ENCODE assay signal across 7 mouse cellular contexts in genomic region chr1:161379685-161380424, GRCm38 (mm10). TPM values are rescaled to one million over a fixed set of nuclear protein-coding genes. Genes with fewer than 3 reads are reported as not detected.
DNase-seq lines count a peak whose midpoint lies in the region; ATAC-seq and TF ChIP-seq lines count a peak whose summit lies in the region.

No protein-coding gene starts in this region.

- H3K9ac ChIP-seq in hindbrain, postnatal 0 days (replicated peaks; ENCODE audit: low read length): no peak overlapping the region

- DNase-seq in hindbrain, postnatal 0 days (ENCODE audit: low spot score): peak; percentile 46
- DNase-seq in hindbrain, embryonic 10.5 days (ENCODE audit: low spot score): no peak
- DNase-seq in brain, embryonic 18.5 days (ENCODE audit: low read depth, low spot score): peak; percentile 45
- peak; percentile 46 for DNase-seq in gonadal fat pad, adult 2 months (ENCODE audit: low read depth)
- DNase-seq in lung, postnatal 25 days (ENCODE audit: low spot score): peak; percentile 4
- DNase-seq in embryo, embryonic 9.5 days (ENCODE audit: extremely low spot score): no peak
- DNase-seq in gastrocnemius, adult 8-10 months (ENCODE audit: low spot score in 2 of 2): no peak

- H3K4me3 ChIP-seq in hindbrain, postnatal 0 days (ENCODE audit: low read length): no peak overlapping the region
- H3K4me3 ChIP-seq in hindbrain, embryonic 10.5 days: no peak overlapping the region

- no peaks in the 10 kb centered on the region for H3K9me3 ChIP-seq in hindbrain, postnatal 0 days (ENCODE audit: low read length)
- H3K9me3 ChIP-seq in hindbrain, embryonic 10.5 days: no peaks in the 10 kb centered on the region

- H3K27ac ChIP-seq in hindbrain, postnatal 0 days: no peak overlapping the region
- no peak overlapping the region for H3K27ac ChIP-seq in hindbrain, embryonic 10.5 days

- no peak for TF ChIP-seq CTCF in hindbrain, postnatal 0 days (IDR thresholded peaks at IDR 0.05; ENCODE audit: low read depth)

- 14% methylated on average over 11 of the region's 11 CpGs for WGBS in hindbrain, postnatal 0 days
- WGBS in hindbrain, embryonic 10.5 days: 23% methylated on average over 11 of the region's 11 CpGs

- no peaks in the 10 kb centered on the region for H3K4me1 ChIP-seq in hindbrain, postnatal 0 days (ENCODE audit: insufficient read depth, low read length)
- peaks cover 12% of the 10 kb centered on the region for H3K4me1 ChIP-seq in hindbrain, embryonic 10.5 days (replicated peaks)

- 0 out of 2 replicates have a peak, but pooled peaks have one; percentile 51 for ATAC-seq in hindbrain, postnatal 0 days

- H3K4me2 ChIP-seq in hindbrain, postnatal 0 days (ENCODE audit: low read depth, low read length): no peak overlapping the region

- no peaks in the 10 kb centered on the region for H3K36me3 ChIP-seq in hindbrain, postnatal 0 days (ENCODE audit: insufficient read depth, low read length)
- no peaks in the 10 kb centered on the region for H3K36me3 ChIP-seq in hindbrain, embryonic 10.5 days

- H3K27me3 ChIP-seq in hindbrain, postnatal 0 days (ENCODE audit: insufficient read depth, low read length): no peaks in the 10 kb centered on the region
- no peaks in the 10 kb centered on the region for H3K27me3 ChIP-seq in hindbrain, embryonic 10.5 days (ENCODE audit: insufficient read depth, poor library complexity, severe bottlenecking)

RNA-seq across cellular contexts. Expression of gene Tnfsf4, which starts 15.4 kb away (rescaled TPM):
- not detected in 2 replicates for total RNA-seq in hindbrain, postnatal 0 days (2014; rRNA removed)
- polyA plus RNA-seq in hindbrain, postnatal 0 days (2015; fragmentation: Nextera tagmentation; extraction: Ambion mirVana): not detected in 2 replicates
- polyA plus RNA-seq in hindbrain, embryonic 10.5 days (2016; fragmentation: Nextera tagmentation; extraction: Ambion mirVana): 0.09 TPM in 1 of 2 replicates, not detected in the other
- polyA plus RNA-seq in gonadal fat pad, adult 2 months (2012; rRNA removed): 0.05 TPM in 1 of 2 replicates, not detected in the other
- total RNA-seq in gastrocnemius, adult 8-10 months (2022): not detected

Comparison
In these comparisons a context has a peak if more than half of its experiments do, and no peak if none do; other contexts are left out.
1. DNase-seq: peak in hindbrain, postnatal 0 days (single experiment), brain, embryonic 18.5 days (single experiment), gonadal fat pad, adult 2 months (single experiment) and lung, postnatal 25 days (single experiment); none in hindbrain, embryonic 10.5 days (single experiment), embryo, embryonic 9.5 days (single experiment) and gastrocnemius, adult 8-10 months (0 of 2).